Mouse (Mus musculus) C2C12 (cell line): ENCODE measurements around the gene Tnni3k. TPM values are rescaled to one million over a fixed set of nuclear protein-coding genes. Genes with fewer than 3 reads are reported as not detected.

Source experiments
- H3K27me3 ChIP-seq: one replicate; pipeline ENCODE4 v1.6.1; 2011; ENCODE audit not compliant: control insufficient read depth, insufficient read depth, insufficient read length
- H3K36me3 ChIP-seq: one replicate; pipeline ENCODE4 v1.6.1; 2011; ENCODE audit not compliant: control insufficient read depth, insufficient read depth
- H3K4me3 ChIP-seq: one replicate; pipeline ENCODE4 v1.5.1; 2011; ENCODE audit warnings: mild to moderate bottlenecking, control low read depth; ENCODE audit not compliant: poor library complexity, insufficient read depth, severe bottlenecking
- H3K79me2 ChIP-seq: one replicate; pipeline ENCODE4 v1.6.1; 2011; ENCODE audit not compliant: control insufficient read depth, insufficient read depth
- H3K79me3 ChIP-seq: one replicate; pipeline ENCODE4 v1.6.1; 2011; ENCODE audit warnings: low read depth, control low read depth
- H3ac ChIP-seq: one replicate; pipeline ENCODE3; 2011; ENCODE audit warnings: low read depth; ENCODE audit not compliant: control insufficient read depth, insufficient read length
- CEBPB ChIP-seq: IDR thresholded peaks from one replicate; pipeline ENCODE4 v1.6.1; 2011; ENCODE audit warnings: low read depth, mild to moderate bottlenecking, control low read depth, moderate library complexity
- CTCF ChIP-seq: IDR thresholded peaks from one replicate; pipeline ENCODE4 v1.5.1; 2011; ENCODE audit not compliant: control insufficient read depth, insufficient read depth, insufficient read length
- FOSL1 ChIP-seq: IDR thresholded peaks from one replicate; pipeline ENCODE4 v1.8.0; 2011; ENCODE audit warnings: mild to moderate bottlenecking, low read length; ENCODE audit not compliant: poor library complexity, insufficient read depth, severe bottlenecking
- MAX ChIP-seq: IDR thresholded peaks from one replicate; pipeline ENCODE4 v1.6.1; 2011; ENCODE audit warnings: mild to moderate bottlenecking, control low read depth
- MYOD1 ChIP-seq: IDR thresholded peaks from one replicate; pipeline ENCODE4 v1.6.1; 2011; ENCODE audit warnings: low read depth; ENCODE audit not compliant: control insufficient read depth, insufficient read length
- MYOG ChIP-seq: IDR thresholded peaks from one replicate; pipeline ENCODE4 v1.6.1; 2011; ENCODE audit not compliant: control insufficient read depth, insufficient read length; ENCODE audit errors: extremely low read depth
- USF1 ChIP-seq: IDR thresholded peaks from one replicate; pipeline ENCODE4 v1.6.1; 2011; ENCODE audit warnings: low read depth, mild to moderate bottlenecking, control low read depth, moderate library complexity
- polyA plus RNA-seq: library from polyadenylated mRNA; unstranded; fragments of >200 nt; fragmentation: generic; extraction: Trizol; gene quantifications from one replicate; pipeline ENCODE4 v1.2.1, GENCODE M21; 2012; ENCODE audit warnings: missing spikeins

The Tnni3k gene
- polyA plus RNA-seq, 1 experiment, result 0.30 TPM

DNA sequence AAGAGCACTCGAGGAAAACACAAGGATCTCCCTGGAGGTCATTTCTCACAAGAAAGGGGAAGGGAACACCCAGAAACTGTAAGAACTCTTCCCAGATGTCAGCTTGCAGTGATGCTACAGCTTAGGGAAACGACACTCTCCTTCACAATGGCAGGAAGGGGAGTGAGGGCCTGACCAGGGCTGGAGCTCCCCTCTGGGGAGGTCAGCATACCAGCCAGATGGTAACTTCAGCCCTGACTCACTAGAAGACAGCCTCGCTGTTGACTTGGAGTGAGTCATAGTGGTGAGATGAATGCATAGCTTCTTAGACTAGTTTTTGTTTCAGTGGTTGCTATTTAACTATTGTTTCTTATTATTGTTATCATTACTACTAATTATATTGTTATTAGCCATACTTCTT is 300.7 kb downstream of the Tnni3k start:
- Histone ChIP-seq H3K79me2 (no peaks in the 10 kb centered on the region), H3ac (no peak overlapping the region), H3K27me3 (no peaks in the 10 kb centered on the region), H3K36me3 (no peaks in the 10 kb centered on the region), H3K4me3 (no peak overlapping the region), H3K79me3 (no peaks in the 10 kb centered on the region)
- TF ChIP-seq MYOG (no peak), MAX (no peak), FOSL1 (peak; percentile 78), MYOD1 (peak; percentile 9)

DNA sequence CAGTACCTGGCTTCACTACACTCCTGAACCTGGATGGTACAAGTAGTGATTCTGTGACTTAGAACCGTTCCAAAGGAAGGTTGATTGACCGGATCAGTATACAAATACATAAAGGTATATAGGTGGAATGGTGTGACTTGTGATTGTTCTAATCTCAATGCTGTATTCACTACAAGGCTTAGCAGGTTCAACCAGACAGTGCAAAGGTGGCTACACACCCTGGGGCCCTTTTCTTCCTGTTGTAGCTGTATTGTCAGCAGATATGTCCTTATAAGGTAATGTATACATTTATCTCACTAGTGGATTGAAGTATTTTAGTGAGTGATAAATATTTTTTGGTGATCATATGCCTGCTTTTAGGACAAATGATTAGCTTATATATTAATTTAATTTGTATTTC is 310.9 kb downstream of the Tnni3k start:
- TF ChIP-seq USF1 (no peak), CEBPB (no peak), MYOD1 (no peak), MAX (no peak), FOSL1 (no peak), MYOG (no peak), CTCF (no peak)
- H3K36me3 ChIP-seq, result no peaks in the 10 kb centered on the region
- H3ac ChIP-seq, result no peak overlapping the region
- no peaks in the 10 kb centered on the region for H3K27me3 ChIP-seq
- no peaks in the 10 kb centered on the region for H3K79me3 ChIP-seq
- H3K4me3 ChIP-seq, result no peak overlapping the region
- no peaks in the 10 kb centered on the region for H3K79me2 ChIP-seq

DNA sequence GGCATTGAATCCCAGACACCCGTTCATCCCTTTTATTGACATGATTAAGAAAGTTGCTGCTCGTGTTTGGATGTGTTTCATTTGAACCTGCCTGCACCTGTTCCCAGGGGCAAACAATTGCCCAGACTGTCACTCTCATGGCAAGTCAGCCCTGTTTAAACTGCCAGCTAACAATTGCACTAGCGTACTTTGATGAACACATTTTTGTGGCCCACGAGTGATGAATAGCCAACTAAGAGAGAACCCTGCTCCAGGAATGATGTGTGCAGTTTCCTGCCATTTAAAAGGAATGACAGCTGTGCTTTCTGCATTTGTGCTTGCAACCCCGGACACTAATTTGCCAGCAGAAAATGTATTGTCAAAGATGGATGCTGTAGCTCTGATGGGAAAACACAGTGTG is 312.3 kb downstream of the Tnni3k start:
- H3ac ChIP-seq, result no peak overlapping the region
- H3K79me2 ChIP-seq, result no peaks in the 10 kb centered on the region
- no peaks in the 10 kb centered on the region for H3K36me3 ChIP-seq
- no peak overlapping the region for H3K4me3 ChIP-seq
- H3K27me3 ChIP-seq, result no peaks in the 10 kb centered on the region
- no peak for TF ChIP-seq FOSL1
- no peak for TF ChIP-seq CEBPB
- no peak for TF ChIP-seq MAX
- TF ChIP-seq CTCF, result no peak
- TF ChIP-seq MYOD1, result no peak
- no peak for TF ChIP-seq MYOG
- TF ChIP-seq USF1, result no peak
- no peaks in the 10 kb centered on the region for H3K79me3 ChIP-seq

DNA sequence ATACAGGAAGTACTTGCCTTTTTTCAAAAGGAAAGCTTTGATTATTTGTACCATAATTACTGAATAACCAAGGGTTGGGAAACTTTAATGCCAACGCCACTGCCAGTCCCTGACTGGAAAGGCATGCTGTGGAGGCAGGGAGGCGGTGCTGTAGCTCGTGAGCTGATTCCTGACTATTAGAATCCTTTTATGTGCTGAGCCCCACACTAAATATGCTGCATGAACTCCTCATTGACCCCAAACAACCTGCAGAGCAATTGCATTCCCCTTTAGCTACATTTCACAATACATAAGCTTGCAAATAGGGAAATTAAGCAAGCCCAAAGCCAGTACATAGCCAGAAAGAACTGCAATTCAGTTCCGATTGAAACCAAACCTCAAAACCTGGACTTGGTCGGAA is 313.7 kb downstream of the Tnni3k start:
- H3K27me3 ChIP-seq, result no peaks in the 10 kb centered on the region
- no peak overlapping the region for H3ac ChIP-seq
- H3K36me3 ChIP-seq, result no peaks in the 10 kb centered on the region
- no peak overlapping the region for H3K4me3 ChIP-seq
- TF ChIP-seq FOSL1 (no peak), CEBPB (no peak), CTCF (no peak), MAX (no peak), MYOG (no peak), USF1 (no peak), MYOD1 (no peak)
- H3K79me2 ChIP-seq, result no peaks in the 10 kb centered on the region
- no peaks in the 10 kb centered on the region for H3K79me3 ChIP-seq

Other genes with a start within 250 kb of the Tnni3k start
- 3.3 TPM for gene Fpgt, start 38.0 kb upstream of the Tnni3k start, polyA plus RNA-seq
- 0.11 TPM for gene Lrriq3, start 38.0 kb upstream of the Tnni3k start, polyA plus RNA-seq